Mouse (Mus musculus): ENCODE measurements at regions not wholly inside any gene's neighbourhood (a gene's known extent, or its start where the extent isn't known, plus 50 kb on each side); places are given as distances from the start of the nearest gene placed in this dataset.

- DNase-seq: peak; percentile 2
Measured at GRCm38 (mm10) chr4:72469236-72469875, 268.6 kb upstream of the Tle1 start.

GRCm38 (mm10) chr4:72444177-72444770 is 243.6 kb upstream of the Tle1 start:
- DNase-seq: no peak

GRCm38 (mm10) chr4:72437367-72437766 is 236.6 kb upstream of the Tle1 start:
- no peak for DNase-seq

- no peak for DNase-seq
Measured at GRCm38 (mm10) chr4:72425316-72425715, 224.6 kb upstream of the Tle1 start.

- no peak for DNase-seq
Measured at GRCm38 (mm10) chr4:72412100-72412788, 211.5 kb upstream of the Tle1 start.

DNA sequence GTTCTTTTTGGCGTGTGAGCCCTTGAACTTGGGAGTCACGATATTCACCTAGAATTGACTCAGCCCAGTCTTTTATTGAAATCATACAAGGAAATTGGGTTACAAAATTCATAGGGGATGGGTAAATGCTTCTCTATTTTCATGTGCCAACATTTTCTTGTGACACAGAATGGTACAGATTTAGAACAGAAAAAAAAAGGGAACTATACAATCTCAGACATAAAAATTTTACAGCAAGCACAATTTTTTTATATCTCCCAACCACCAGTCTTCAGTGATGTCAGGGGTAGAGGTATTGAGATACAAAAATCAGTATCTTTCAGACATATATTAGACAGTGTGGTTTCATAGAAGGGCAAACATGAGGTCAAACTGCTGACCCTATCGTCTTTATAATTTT is 210.6 kb upstream of the Tle1 start:
- no peak for DNase-seq

- no peak for DNase-seq
Measured at GRCm38 (mm10) chr4:72400759-72401158, 200.0 kb upstream of the Tle1 start.

GRCm38 (mm10) chr4:72391887-72392435 is 191.2 kb upstream of the Tle1 start:
- DNase-seq: no peak

DNA sequence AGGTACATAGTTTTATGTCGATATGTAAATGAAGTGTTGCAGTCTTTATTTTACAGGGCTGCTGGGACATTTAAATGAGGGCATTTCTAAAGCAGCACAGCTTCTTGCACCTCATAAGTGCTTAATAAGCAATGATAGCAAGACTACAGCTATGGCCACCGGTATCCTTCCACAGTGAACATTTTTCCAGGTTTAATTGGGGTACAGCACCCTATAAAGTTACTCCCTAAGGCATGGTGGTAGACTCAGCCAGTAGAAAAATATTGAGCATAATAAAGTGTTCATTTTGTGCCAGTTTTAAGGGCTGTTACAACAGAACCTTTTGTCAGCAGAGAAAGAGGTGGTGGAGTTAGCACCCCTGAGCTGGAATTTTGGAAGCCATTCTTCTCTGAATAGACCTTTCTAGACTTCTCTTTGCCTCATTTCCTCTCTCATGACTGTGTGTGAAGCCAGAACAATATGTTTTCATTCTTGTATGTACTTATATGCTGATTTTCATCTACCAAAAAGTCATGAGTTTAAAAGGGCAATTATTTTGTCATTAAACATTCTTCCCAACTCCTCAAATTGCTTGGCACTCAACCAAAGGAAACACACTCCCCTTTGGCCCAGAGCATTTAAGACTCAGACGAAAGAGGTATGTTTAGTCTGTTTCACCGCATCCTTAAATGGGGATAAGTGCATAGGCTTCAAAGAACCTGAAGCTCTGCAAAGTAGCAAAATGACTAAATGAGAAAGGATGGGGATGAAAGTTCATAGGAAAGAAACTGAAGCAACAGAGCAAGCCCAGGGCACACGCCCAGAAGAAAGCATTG is 189.3 kb upstream of the Tle1 start:
- DNase-seq: no peak

GRCm38 (mm10) chr4:72384901-72385264 is 184.2 kb upstream of the Tle1 start:
- peak; percentile 28 for DNase-seq

GRCm38 (mm10) chr4:72384259-72384900 is 183.7 kb upstream of the Tle1 start:
- no peak for DNase-seq

DNA sequence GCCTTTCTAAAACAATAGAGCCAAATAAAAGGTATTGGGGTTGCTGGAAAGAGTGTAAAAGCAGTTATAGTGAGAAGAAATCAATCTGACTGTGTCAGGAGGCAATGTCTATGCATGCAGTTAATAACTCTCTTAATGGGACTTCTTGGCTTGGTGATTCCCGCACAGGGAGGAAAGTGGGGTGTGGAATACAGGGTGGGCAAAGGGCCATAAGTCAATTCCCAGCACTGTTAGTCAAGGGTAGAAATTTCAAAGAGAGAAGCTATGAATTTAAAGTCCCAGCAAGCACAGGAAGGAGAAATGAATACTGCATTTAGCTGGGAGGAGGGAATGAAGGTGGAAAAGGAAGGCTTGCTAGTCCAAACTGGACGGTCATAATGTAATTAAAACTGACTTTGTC is 183.0 kb upstream of the Tle1 start:
- DNase-seq: no peak

- DNase-seq: no peak
Measured at GRCm38 (mm10) chr4:72382517-72383147, 181.9 kb upstream of the Tle1 start.

- DNase-seq: no peak
Measured at GRCm38 (mm10) chr4:72381742-72382141, 181.0 kb upstream of the Tle1 start.

DNA sequence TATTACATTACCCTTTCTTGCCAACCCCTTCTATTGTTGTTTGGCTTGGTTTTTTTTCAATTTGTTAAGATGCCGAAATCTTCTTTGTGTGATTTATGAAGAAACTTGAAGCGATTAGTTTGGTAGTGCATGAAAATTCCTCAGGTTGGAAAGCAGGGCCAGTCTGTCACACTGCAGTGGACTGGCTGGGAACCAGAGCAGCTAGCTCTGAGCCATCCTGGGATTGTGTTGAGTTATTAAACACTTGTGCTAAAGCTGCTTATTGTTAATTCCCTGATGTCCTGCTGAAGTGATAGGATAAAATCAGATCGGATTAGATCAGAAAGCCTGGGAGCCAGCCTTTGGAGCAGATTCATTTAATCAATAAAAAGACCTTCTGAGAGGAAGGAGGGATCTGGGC is 180.4 kb upstream of the Tle1 start:
- no peak for DNase-seq

GRCm38 (mm10) chr4:72379515-72379914 is 178.8 kb upstream of the Tle1 start:
- DNase-seq: no peak

DNA sequence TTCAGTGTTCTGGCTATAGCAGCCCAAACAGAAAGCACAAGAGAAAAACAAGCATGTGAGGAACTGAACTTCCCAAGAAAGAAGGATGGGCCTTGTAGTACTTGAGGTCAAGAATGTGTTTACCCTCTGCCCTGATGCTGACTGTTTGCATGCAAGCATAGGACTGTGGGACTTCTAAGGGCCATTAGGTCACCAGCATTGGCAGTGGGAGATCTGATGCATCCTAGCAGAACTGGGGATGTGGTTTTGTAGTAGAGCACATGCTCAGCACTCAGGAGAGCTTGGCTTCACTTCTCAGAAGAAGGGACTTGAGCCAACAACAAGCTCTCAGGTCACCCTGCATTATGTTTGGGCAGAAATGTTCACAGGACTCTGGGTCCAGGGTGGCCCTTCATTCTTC is 178.3 kb upstream of the Tle1 start:
- DNase-seq: no peak

DNA sequence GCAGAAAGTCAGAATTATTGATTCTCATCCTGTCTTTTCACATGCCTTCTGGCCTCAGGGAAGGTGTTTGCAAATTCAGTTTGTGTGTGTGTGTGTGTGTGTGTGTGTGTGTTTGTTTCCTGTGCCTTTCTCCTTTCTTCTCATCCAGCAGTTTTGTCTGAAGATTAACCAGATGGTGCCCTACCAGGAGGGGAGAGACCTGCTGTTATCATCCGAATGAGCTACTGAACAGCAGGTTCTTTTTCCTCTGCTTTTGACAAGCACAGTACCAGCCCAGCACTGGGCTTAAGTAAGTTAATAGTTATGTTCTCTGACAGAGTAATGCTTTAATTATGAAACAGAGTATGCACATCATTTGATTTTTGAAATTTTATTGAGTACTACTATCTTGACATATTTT is 176.8 kb upstream of the Tle1 start:
- no peak for DNase-seq

DNA sequence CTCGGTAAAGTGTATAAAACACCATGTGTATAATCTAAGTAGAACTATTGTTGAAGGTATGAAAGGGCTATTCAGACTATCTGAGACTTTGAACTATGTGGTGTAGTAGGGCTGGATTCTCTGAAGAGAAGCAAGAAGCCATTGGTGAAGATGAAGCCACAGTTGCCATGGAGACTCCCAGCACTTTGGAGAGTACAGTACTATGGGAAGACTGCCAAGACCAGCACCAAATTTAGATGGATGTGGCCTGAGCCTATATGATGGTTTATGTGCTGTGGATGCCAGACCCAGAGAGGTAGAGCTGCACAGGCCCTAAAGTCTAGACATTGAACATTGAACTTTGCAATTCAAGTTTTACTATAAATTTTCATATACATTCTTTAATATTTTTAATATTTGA is 151.3 kb upstream of the Tle1 start:
- DNase-seq: no peak

- DNase-seq: no peak
Measured at GRCm38 (mm10) chr4:72331882-72332281, 131.2 kb upstream of the Tle1 start.

DNA sequence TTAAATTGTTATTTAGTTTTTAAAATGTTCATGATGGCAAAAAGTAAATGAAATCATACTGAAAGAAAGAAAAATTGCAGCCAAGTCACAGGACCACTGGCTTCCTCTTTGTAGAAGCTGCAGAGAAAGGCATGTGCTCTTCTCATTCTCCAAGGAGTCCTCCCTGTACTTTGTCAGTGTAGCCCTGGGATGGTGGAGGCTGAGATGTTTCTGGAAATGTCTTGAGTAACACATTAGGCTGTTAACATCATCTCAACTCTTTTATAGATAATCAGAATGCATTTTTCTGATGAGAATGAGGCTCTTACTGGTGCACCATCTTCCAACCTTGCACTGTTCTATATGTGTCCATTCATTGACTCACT is 128.3 kb upstream of the Tle1 start:
- no peak for DNase-seq

DNA sequence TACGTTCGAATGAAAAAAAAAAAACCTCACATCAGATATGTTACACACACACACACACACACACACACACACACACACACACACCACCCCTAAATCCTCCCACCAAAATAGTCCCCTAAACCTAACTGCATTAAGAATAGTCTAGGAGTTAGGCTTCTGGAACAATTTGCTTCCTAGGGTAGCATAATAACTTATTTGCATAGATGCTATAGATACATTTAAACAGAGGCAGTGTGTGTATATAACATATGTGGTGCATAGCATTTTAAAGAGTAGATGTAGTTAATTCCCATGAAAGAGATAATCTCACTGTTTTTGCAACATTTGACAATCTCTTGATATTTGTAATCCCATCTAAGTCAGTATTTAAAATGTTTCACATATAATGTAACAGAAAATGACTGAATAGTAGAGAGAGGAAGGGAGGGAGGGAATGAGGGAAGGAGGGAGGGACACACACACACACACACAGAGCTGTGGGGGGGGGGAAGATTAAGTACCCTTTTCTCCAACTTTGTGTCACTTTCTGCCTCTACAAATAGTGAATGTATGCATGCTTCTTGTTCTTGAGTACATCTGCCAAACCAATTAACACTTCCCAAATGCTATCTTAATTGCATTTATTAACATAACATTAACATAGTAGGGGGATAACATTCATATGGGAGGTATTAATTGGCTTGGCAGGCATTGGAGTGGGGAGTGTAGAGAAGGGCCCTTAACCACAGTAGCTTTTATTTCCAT is 127.7 kb upstream of the Tle1 start:
- no peak for DNase-seq
